Mouse (Mus musculus) left cerebral cortex, adult 9 months (tissue): ENCODE data around the gene Olfr796.

Experiments
- DNase-seq, 2 experiments: peaks; one replicate each; pipeline ENCODE4 v3.0.0; 2022; ENCODE audit warnings: low spot score in 2 of 2

The Olfr796 gene

GRCm38 (mm10) chr10:129612470-129612869 is at the start of gene Olfr796:
Gene Olfr796, minus strand, starts transcription at chr10:129612570.
- no peak for DNase-seq

GRCm38 (mm10) chr10:129657394-129657793 is 45.0 kb upstream of the Olfr796 start, which contains the start of gene Olfr800:
Gene Olfr800, plus strand, starts transcription at chr10:129657694.
- DNase-seq, result no peak

GRCm38 (mm10) chr10:129651763-129652162 is 39.4 kb upstream of the Olfr796 start:
- no peak for DNase-seq

DNA sequence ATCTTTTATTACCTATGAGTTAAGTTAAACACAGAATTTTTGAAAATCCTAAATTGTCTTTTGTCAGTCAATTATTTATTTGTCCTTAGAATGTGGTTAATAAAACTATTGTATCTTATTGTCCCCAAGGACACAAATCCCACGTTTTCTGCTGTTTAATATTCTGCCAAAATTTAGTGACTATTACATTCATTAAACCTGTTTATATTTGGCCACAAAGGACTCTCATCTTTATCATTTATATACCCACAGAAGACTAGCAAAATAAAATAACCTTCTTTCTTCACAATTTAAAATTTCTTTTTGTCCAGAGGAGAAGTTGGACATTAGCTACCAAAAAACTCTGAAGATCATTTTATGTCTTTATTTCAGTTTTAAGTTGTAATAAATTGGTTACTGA is 24.8 kb upstream of the Olfr796 start, which contains the start of gene Olfr799:
Gene Olfr799, plus strand, starts transcription at position 301 of the 400 bp plus-strand sequence.
- DNase-seq, result no peak

DNA sequence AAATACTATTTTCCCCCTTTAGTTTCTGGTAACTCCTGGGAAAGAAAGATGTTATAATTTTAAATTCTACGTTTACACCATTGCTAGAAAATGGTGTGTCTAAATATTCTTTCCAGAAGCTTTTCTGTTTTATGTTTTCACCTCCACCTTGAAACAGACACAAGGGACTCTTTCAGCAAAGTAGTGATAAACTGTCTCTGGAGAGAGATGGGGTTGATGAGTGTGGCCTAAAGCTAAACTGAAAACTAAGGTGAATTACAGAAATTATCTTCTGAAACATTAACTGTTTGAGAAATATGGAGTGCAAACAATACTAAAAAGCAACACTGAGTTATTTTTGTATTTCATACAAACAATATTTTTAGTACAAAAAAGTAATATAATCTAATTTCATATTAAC is 15.5 kb upstream of the Olfr796 start, which contains the start of gene Olfr798:
Gene Olfr798, minus strand, starts transcription at position 101 of the 400 bp plus-strand sequence.
- DNase-seq, result no peak

GRCm38 (mm10) chr10:129623251-129623650 is 10.9 kb upstream of the Olfr796 start:
- DNase-seq, result no peak

DNA sequence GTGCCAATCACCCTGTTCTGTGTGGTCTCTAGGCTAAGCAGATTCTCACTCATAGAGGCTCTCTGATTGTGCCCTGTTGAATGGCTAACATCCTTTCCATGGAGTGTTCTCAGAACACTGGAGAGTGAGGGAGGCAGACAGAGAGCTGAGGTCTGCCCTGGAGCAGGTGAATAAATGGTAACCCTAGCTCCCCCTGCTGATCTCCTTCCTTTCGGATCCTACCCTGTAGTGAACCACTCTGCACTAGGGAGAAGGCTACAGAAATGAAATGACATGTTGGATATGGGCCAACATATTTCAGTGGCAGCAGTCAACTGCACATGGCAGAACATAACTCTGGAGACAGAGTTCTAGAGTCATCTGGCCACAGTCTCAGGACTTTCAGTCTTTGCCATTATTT is 9.4 kb upstream of the Olfr796 start:
- DNase-seq, result no peak

DNA sequence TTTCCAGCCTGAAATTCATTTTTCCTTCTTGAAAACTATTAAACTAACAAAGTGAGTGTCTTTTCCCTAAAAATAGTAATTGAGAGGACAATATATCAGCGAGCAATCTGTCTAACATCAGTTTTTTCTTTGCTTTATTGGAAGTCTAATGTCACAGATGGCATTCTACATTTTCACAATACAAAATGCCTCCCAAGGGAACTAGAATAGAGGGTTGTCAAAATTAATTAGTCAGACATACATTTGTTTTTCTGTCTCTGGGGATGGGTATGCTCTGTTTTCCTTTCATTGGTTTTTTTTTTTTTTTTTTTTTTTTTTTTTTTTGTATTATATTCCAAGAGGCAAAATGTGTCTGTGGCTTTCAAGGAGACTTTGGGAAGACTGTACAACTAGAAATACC is 35.3 kb downstream of the Olfr796 start:
- DNase-seq, result no peak

DNA sequence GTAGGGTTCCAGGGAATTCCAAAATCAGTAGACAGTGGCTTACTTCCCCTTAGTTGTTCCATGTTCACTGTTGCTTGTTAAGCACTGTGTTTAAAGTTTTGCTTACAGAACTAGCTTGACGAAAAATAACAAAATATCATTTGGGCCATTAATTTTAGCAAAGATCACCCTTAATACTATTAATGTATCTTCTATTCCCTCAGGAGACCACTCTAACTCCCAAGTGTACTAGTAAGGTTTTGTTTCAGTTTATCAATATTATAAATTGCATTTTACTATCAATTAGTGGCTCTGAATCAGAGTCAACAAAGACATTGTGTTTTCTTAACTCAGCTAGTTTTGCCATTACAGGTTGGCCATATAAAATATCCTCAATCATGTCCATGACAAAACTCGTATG is 45.0 kb downstream of the Olfr796 start, which contains the start of gene Olfr794:
Gene Olfr794, plus strand, starts transcription at position 301 of the 400 bp plus-strand sequence.
- DNase-seq, result no peak
